Mouse (Mus musculus) thymus, postnatal 4 days (tissue): ENCODE results near the gene Atpif1.
"Not testable (repeated sequence)": the region's sequence is repeated elsewhere in the genome, so short reads cannot be mapped to it uniquely, and the experiment has no call there.

Source experiments
- DNase-seq: peaks from one replicate; pipeline ENCODE4 v3.0.0; 2021

Atpif1 gene

DNA sequence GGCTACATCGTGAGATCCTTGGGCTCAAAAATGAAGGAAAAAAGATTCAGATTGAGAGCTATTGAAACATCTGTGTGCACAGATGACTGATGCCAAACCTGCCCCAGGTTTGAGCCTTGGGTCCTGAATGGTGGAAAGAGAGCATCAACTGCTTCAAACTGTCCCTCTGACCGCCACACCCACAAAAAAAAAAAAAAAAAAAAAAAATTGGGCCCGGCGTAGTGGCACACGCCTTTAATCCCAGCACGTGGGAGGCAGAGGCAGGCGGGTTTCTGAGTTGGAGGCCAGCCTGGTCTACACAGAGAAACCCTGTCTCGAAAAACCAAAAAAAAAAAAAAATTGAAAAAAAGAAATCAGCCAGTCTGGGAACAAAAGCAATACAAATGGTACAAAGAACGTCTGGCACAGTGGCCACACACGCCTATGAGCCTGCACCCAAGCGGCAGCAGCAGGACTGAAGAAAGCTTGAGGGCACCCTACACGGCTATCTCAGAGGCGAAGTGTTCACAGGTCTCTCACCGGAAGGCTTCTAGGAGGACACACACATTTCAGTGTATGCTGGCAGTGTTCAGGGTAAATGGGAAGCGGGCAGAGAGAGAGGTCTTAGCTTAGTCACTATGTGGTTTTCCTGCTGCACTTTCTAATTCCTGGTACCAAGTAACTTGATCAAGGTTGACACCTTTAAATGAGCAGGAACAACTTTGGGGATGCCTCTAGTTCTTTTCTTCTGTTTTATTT is 43.0 kb downstream of the Atpif1 start:
- no peak for DNase-seq

DNA sequence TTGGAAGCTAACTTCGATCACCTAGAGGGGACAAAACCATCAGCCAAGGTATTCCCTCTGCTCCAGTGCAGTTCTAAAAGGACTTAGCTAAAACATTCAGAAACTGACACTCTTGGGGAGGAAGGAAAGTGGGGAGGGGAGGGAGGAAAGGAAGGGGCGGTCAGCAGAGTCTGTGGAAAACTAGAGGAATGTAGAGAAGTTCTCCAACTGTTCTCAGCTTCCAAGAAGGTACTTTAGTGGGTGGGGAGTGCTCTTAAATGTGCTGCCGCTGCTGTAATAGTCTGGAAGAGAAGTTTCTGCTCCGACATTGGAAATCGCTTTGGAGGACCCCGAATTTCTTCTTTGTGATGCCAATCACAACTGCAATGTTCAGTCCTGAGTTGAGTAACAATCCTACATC is 44.5 kb downstream of the Atpif1 start:
- no peak for DNase-seq

DNA sequence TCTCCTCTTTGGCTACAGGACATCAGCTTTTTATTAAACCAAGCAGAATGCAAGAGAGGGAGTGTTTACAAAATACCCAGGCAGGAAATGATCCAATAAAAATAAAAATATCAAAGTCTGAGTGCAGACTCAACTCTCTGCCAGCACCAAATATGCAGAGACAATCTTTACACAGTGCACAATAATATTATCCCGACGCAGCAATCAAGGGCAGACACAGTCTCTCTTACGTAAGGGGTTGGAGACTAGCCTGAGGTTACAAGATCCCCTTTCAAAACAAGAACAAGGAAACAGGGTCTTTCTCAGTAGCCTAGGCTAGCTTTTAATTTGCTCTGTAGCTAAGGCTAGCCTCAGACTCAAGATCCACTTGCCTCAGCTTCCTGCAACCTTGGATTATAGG is 44.9 kb downstream of the Atpif1 start:
- DNase-seq: no peak

DNA sequence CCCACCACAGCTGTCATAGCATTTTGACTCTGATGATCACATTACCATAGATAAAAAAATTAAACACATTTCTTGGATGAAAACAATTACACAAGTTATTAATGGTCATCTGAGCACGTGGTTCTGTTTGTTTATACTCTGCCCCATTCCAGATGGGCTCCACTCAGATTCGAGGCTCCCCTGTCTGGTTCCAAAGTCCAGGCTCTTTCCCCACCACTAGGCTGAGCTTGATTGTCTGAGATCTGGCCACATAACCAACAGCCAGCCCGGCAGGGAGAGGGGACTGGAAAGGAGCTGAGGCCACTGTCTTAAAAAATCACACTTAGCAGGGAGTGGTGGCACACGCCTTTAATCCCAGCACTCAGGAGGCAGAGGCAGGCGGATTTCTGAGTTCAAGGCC is 48.6 kb downstream of the Atpif1 start:
- no peak for DNase-seq

GRCm38 (mm10) chr4:132484231-132484630 is 49.2 kb downstream of the Atpif1 start:
- DNase-seq: no peak

GRCm38 (mm10) chr4:132482956-132483608 is 50.4 kb downstream of the Atpif1 start:
- no peak for DNase-seq

- not testable (repeated sequence) for DNase-seq
Measured at GRCm38 (mm10) chr4:132482104-132482503, 51.4 kb downstream of the Atpif1 start.
